Mouse (Mus musculus) lung, adult 2 months (tissue): ENCODE data around the gene Fam129b.

Source experiments
- CTCF ChIP-seq: fragments of 200-500 bp; IDR thresholded peaks from 2 replicates; pipeline ENCODE4 v1.5.1; 2011; ENCODE audit warnings: mild to moderate bottlenecking, low read length, control low read depth; ENCODE audit not compliant: insufficient read depth
- POLR2A ChIP-seq: fragments of 200-500 bp; IDR thresholded peaks from 2 replicates; pipeline ENCODE4 v1.6.1; 2011; ENCODE audit warnings: low read depth, mild to moderate bottlenecking, control low read depth, low read length, borderline replicate concordance; ENCODE audit errors: extremely low read depth

GRCm38 (mm10) chr2:32874070-32874469 is 1.8 kb upstream of the Fam129b start:
- no peak for TF ChIP-seq POLR2A
- no peak for TF ChIP-seq CTCF
